Mouse (Mus musculus) mesoderm, embryonic 11.5 days (tissue): ENCODE results near the gene Gm14851.
"Not testable (repeated sequence)": the region's sequence is repeated elsewhere in the genome, so short reads cannot be mapped to it uniquely, and the experiment has no call there.

Source experiments
- DNase-seq: peaks from one replicate; pipeline ENCODE4 v3.0.0-alpha.2; 2012; ENCODE audit warnings: low read depth, low spot score

Gene Gm14851

DNA sequence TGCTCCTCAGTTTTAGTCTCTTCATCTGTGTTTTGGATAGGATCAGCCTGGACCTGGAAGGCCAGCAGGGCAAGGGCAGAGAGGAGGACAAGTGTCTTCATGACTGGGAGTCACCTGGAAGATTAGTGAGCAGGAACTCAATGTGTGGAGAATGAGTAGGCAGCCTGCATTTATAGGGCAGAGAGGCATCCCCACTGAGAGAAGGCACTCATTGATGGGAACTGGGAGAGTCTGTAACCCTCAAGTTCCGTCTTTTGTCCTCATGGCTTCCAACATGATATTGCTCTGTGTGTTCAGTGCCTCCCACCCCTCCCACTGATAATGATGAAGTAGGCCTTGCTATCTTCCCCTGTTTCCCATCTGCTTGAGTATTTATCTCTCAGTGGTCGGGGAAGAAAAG lies at the start of gene Gm14851:
Gene Gm14851 (minus strand): TSS at position 101 of the 400 bp plus-strand sequence.
- DNase-seq, result not testable (repeated sequence)

DNA sequence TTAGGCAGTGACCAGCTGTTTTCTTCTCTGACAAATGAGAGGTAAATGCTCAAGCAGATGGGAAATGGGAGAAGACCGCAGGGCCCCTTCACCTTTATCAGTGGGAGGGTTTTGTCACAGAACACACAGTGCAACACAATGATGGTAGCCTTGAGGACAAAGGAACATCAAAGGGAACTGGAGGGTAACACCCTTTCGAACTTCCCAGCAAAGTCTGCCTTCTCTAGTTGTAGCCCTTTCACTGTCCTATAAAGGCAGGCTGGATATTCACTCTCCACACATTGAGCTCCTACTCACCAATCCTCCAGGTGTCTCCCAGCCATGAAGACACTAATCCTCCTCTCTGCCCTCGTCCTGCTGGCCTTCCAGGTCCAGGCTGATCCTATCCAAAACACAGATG lies 38.5 kb upstream of the Gm14851 start, which contains the start of gene Defa30:
Gene Defa30 (plus strand): TSS at position 301 of the 400 bp plus-strand sequence.
- DNase-seq, result not testable (repeated sequence)

DNA sequence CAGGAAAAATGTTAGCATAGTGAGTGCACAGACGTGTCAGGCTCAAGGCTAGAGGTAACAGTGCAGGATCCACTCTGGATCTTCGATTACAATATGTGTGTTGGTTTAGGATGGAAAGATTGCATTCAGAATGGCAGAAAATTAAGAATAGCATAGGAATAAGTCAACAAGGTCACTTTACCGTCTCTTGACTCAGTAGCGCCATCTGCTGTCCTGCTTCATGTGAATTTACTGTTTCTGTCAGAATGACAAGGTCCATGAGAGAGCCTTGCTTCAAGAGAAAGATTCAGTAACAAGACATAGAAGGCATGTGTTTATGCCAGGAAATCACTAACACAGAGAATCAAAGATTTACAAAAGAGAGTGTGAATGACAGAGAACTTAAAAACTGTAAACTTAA lies 2.7 kb downstream of the Gm14851 start:
- DNase-seq, result peak; percentile 53

DNA sequence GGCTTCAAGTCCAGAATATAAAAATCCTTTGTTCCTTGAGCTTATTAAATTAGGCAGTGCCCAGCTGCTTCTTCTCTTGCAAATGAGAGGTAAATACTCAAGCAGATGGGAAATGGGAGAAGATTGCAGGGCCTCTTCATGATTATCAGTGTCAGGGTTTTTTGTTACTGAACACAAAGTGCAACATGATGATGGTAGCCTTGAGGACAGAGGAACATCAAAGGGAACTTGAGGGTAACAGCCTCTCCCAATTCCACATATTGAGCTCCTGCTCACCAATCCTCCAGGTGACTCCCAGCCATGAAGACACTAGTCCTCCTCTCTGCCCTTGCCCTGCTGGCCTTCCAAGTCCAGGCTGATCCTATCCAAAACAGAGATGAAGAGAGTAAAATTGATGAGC lies 11.7 kb downstream of the Gm14851 start, which contains the start of gene Defa25:
Gene Defa25 (plus strand): TSS at position 301 of the 400 bp plus-strand sequence.
- not testable (repeated sequence) for DNase-seq

DNA sequence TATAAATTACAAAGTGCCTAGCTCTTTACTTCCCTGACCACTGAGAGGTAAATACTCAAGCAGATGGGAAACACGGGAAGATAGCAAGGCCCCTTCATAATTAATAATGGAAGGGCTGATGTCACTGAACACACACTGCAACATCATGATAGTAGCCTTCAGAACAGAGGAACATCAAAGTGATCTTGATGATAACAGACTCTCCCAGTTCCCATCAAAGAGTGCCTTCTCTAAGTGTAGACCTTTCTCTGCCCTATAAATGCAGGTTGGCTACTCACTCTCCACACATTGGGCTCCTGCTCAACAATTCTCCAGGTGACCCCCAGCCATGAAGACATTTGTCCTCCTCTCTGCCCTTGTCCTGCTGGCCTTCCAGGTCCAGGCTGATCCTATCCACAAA lies 31.1 kb downstream of the Gm14851 start, which contains the start of gene Defa35:
Gene Defa35 (plus strand): TSS at position 301 of the 400 bp plus-strand sequence.
- not testable (repeated sequence) for DNase-seq

DNA sequence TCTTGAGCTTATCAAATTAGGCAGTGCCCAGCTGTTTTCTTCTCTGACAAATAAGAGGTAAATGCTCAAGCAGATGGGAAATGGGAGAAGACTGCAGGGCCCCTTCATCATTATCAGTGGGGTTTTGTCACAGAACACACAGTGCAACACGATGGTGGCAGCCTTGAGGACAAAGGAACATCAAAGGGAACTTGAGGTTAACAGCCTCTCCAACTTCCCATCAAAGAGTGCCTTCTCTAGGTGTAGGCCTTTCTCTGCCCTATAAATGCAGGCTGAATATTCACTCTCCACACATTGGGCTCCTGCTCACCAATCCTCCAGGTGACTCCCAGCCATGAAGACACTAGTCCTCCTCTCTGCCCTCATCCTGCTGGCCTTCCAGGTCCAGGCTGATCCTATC lies 41.1 kb downstream of the Gm14851 start, which contains the start of gene Defa23:
Gene Defa23 (plus strand): TSS at position 301 of the 400 bp plus-strand sequence.
- DNase-seq, result not testable (repeated sequence)
